In the genomic region with DNA sequence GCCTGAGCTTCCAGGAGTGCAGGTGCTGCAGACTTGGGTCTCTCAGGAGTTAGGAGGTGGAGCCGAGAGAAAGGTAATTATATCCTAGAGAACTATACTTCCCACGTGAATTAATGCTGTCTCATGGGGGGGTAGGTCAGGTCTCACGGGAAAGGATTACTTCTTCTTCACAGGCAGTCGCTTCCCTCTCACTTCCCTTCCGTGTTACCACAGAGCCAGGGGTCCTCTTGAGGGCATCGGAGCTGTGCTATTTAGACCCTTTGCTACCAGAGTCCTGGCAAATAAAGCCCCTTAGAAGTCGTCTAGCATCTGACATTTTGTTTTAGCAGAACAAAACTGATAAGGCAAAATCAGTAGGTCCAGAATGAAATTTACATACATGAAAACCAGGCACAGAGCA, we compare ENCODE assay signal across 17 mouse cellular contexts.
DNase-seq lines count a peak whose midpoint lies in the region; ATAC-seq lines count a peak whose summit lies in the region.
"Had no signal": no experiment of that assay in that cellular context is flagged by ENCODE, and none has a peak within 500 bp of the region (broad histone marks: within the 10 kb centered on the region; RNA-seq: fewer than 3 reads in every experiment).

No protein-coding gene starts in this region.

- WGBS in liver, embryonic 12.5 days (ENCODE audit: insufficient replicate concordance) = 19% methylated on average over 7 of the region's 7 CpGs

- H3K9me3 ChIP-seq in liver, embryonic 12.5 days (replicated peaks) = no peaks in the 10 kb centered on the region
- H3K9me3 ChIP-seq: forebrain, embryonic 15.5 days; stomach, embryonic 15.5 days had no signal

- H3K4me2 ChIP-seq in liver, embryonic 12.5 days = peak overlapping the region; percentile 65
- H3K4me2 ChIP-seq: forebrain, embryonic 15.5 days; stomach, embryonic 15.5 days had no signal

- intact Hi-C loops in heart, postnatal 10 days (cut with DNase I) = no loop called here

- no peaks in the 10 kb centered on the region for H3K36me3 ChIP-seq in liver, embryonic 12.5 days
- no peaks in the 10 kb centered on the region for H3K36me3 ChIP-seq in splenic B cell, adult 2 months (ENCODE audit: control insufficient read depth, insufficient read depth, low read length, poor library complexity, severe bottlenecking)
- H3K36me3 ChIP-seq: forebrain, embryonic 15.5 days; stomach, embryonic 15.5 days had no signal

- no peak for ATAC-seq in liver, embryonic 12.5 days
- no peak; the same call in 1 of the 2 replicates for ATAC-seq in frontal cortex, adult (ENCODE audit: low TSS enrichment)
- ATAC-seq in erythroblast, adult 5-6 weeks (replicated peaks; ENCODE audit: low FRiP score, poor library complexity, severe bottlenecking) = no peak
- ATAC-seq: forebrain, embryonic 15.5 days; intestine, embryonic 16.5 days had no signal

- peaks cover 74% of the 10 kb centered on the region for H3K4me1 ChIP-seq in liver, embryonic 12.5 days
- H3K4me1 ChIP-seq: stomach, embryonic 15.5 days had no signal

- no peak overlapping the region for H3K27ac ChIP-seq in liver, embryonic 12.5 days
- H3K27ac ChIP-seq: forebrain, embryonic 15.5 days; gastrocnemius, adult 2 months; kidney, postnatal 0 days; stomach, embryonic 15.5 days had no signal

- no peak overlapping the region for H3K9ac ChIP-seq in liver, embryonic 12.5 days
- H3K9ac ChIP-seq: forebrain, embryonic 15.5 days; stomach, embryonic 15.5 days had no signal

- no peak overlapping the region for H3K4me3 ChIP-seq in liver, embryonic 12.5 days
- H3K4me3 ChIP-seq: forebrain, embryonic 15.5 days; gastrocnemius, adult 2 months; stomach, embryonic 15.5 days had no signal

- H3K27me3 ChIP-seq in liver, embryonic 12.5 days (replicated peaks) = no peaks in the 10 kb centered on the region
- no peaks in the 10 kb centered on the region for H3K27me3 ChIP-seq in splenic B cell, adult 2 months (ENCODE audit: control insufficient read depth, insufficient read depth, low read length, poor library complexity, severe bottlenecking)
- H3K27me3 ChIP-seq: forebrain, embryonic 15.5 days; stomach, embryonic 15.5 days had no signal

- DNase-seq in heart, adult 11 months = peak; percentile 54
- DNase-seq in heart, postnatal 10 days = no peak
- DNase-seq in spleen, postnatal 36 days (ENCODE audit: low spot score in 2 of 2) = peak; percentile 69 to 79
- DNase-seq in spleen, postnatal 14 days (ENCODE audit: low spot score in 2 of 2) = no peak
- DNase-seq in splenic B cell, adult 2 months (ENCODE audit: low read depth, low spot score) = peak; percentile 65
- DNase-seq: adrenal gland, postnatal 36 days; cerebellum, postnatal 36 days; gastrocnemius, adult 2 months; layer of hippocampus, adult 9-11 months; lung, adult 2 months had no signal

Comparison
In these comparisons a context has a peak if more than half of its experiments do, and no peak if none do; other contexts are left out.
1. DNase-seq: peak in heart, adult 11 months (single experiment), spleen, postnatal 36 days (2 of 2) and splenic B cell, adult 2 months (single experiment); none in heart, postnatal 10 days (0 of 2) and spleen, postnatal 14 days (0 of 2).